Mouse (Mus musculus): ENCODE measurements at regions not wholly inside any gene's neighbourhood (a gene's known extent, or its start where the extent isn't known, plus 50 kb on each side); places are given as distances from the start of the nearest gene placed in this dataset.
A peak's percentile ranks its signal among the peaks of the same experiment; 100 is the strongest.

GRCm38 (mm10) chr12:50967168-50967810, 318.4 kb upstream of the Prkd1 start:
- Histone ChIP-seq H3K4me2 (ENCODE audit: low read depth, severe bottlenecking) (no peak overlapping the region), H3K4me1 (ENCODE audit: control insufficient read depth, insufficient read depth, low read length) (peaks cover 3% of the 10 kb centered on the region; the same call in 1 of the 2 replicates), H3K27me3 (ENCODE audit: control insufficient read depth, insufficient read depth, low read length) (no peaks in the 10 kb centered on the region), H3K36me3 (ENCODE audit: control insufficient read depth, insufficient read depth, low read length) (no peaks in the 10 kb centered on the region), H3K9ac (ENCODE audit: low read length) (no peak overlapping the region), H3K27ac (replicated peaks; ENCODE audit: low read depth, low read length) (no peak overlapping the region), H3K9me3 (ENCODE audit: control insufficient read depth, low read length) (no peaks in the 10 kb centered on the region), H3K4me3 (ENCODE audit: low read depth, low read length) (no peak overlapping the region)
- DNase-seq (ENCODE audit: low spot score) (peak; percentile 22), ATAC-seq (ENCODE audit: insufficient number of reproducible peaks, low FRiP score, low TSS enrichment, low read depth) (0 out of 2 replicates have a peak, but pooled peaks have one; percentile 13)
- WGBS = 52% methylated on average over 5 of the region's 5 CpGs

- no peak overlapping the region for H3K9ac ChIP-seq (ENCODE audit: low read length)
- no peaks in the 10 kb centered on the region for H3K9me3 ChIP-seq (ENCODE audit: control insufficient read depth, low read length)
- DNase-seq (ENCODE audit: low spot score) (no peak), ATAC-seq (ENCODE audit: insufficient number of reproducible peaks, low FRiP score, low TSS enrichment, low read depth) (no peak)
- no peak overlapping the region for H3K4me2 ChIP-seq (ENCODE audit: low read depth, severe bottlenecking)
- H3K4me1 ChIP-seq (ENCODE audit: control insufficient read depth, insufficient read depth, low read length) = no peaks in the 10 kb centered on the region
- no peak overlapping the region for H3K27ac ChIP-seq (replicated peaks; ENCODE audit: low read depth, low read length)
- no peak overlapping the region for H3K4me3 ChIP-seq (ENCODE audit: low read depth, low read length)
- WGBS = 96% methylated on average over 5 of the region's 5 CpGs
- H3K36me3 ChIP-seq (ENCODE audit: control insufficient read depth, insufficient read depth, low read length) = no peaks in the 10 kb centered on the region
- no peaks in the 10 kb centered on the region for H3K27me3 ChIP-seq (ENCODE audit: control insufficient read depth, insufficient read depth, low read length)
Observed at GRCm38 (mm10) chr12:50953971-50954370, 305.1 kb upstream of the Prkd1 start.

- H3K27me3 ChIP-seq (ENCODE audit: control insufficient read depth, insufficient read depth, low read length) = peaks cover 2% of the 10 kb centered on the region; the same call in 1 of the 2 replicates
- 75% methylated on average over 2 of the region's 2 CpGs for WGBS
- H3K36me3 ChIP-seq (ENCODE audit: control insufficient read depth, insufficient read depth, low read length) = no peaks in the 10 kb centered on the region
- H3K4me1 ChIP-seq (ENCODE audit: control insufficient read depth, insufficient read depth, low read length) = no peaks in the 10 kb centered on the region
- no peak for ATAC-seq (ENCODE audit: insufficient number of reproducible peaks, low FRiP score, low TSS enrichment, low read depth)
- no peak overlapping the region for H3K4me2 ChIP-seq (ENCODE audit: low read depth, severe bottlenecking)
- H3K9me3 ChIP-seq (ENCODE audit: control insufficient read depth, low read length) = no peaks in the 10 kb centered on the region
- H3K27ac ChIP-seq (replicated peaks; ENCODE audit: low read depth, low read length) = no peak overlapping the region
- no peak for DNase-seq (ENCODE audit: low spot score)
- H3K4me3 ChIP-seq (ENCODE audit: low read depth, low read length) = no peak overlapping the region
- no peak overlapping the region for H3K9ac ChIP-seq (ENCODE audit: low read length)
Observed at GRCm38 (mm10) chr12:50947035-50947434, 298.1 kb upstream of the Prkd1 start.

GRCm38 (mm10) chr12:50943741-50944521, 295.0 kb upstream of the Prkd1 start:
- peak; percentile 79; the same call in 1 of the 2 replicates for ATAC-seq (ENCODE audit: insufficient number of reproducible peaks, low FRiP score, low TSS enrichment, low read depth)

GRCm38 (mm10) chr12:50943340-50943739, 294.4 kb upstream of the Prkd1 start:
- ATAC-seq (ENCODE audit: insufficient number of reproducible peaks, low FRiP score, low TSS enrichment, low read depth) (no peak), DNase-seq (ENCODE audit: low spot score) (no peak)
- WGBS = 57% methylated on average over 3 of the region's 3 CpGs
- H3K4me2 ChIP-seq (ENCODE audit: low read depth, severe bottlenecking) = no peak overlapping the region
- H3K4me3 ChIP-seq (ENCODE audit: low read depth, low read length) = no peak overlapping the region
- H3K9me3 ChIP-seq (ENCODE audit: control insufficient read depth, low read length) = no peaks in the 10 kb centered on the region
- H3K9ac ChIP-seq (ENCODE audit: low read length) = no peak overlapping the region
- H3K27me3 ChIP-seq (ENCODE audit: control insufficient read depth, insufficient read depth, low read length) = peaks cover 2% of the 10 kb centered on the region; the same call in 1 of the 2 replicates
- no peak overlapping the region for H3K27ac ChIP-seq (replicated peaks; ENCODE audit: low read depth, low read length)
- no peaks in the 10 kb centered on the region for H3K36me3 ChIP-seq (ENCODE audit: control insufficient read depth, insufficient read depth, low read length)
- no peaks in the 10 kb centered on the region for H3K4me1 ChIP-seq (ENCODE audit: control insufficient read depth, insufficient read depth, low read length)

More at GRCm38 (mm10) chr12:50943741-50944521, 295.0 kb upstream of the Prkd1 start:
- Histone ChIP-seq H3K4me3 (ENCODE audit: low read depth, low read length) (no peak overlapping the region; the same call in 1 of the 2 replicates), H3K27ac (replicated peaks; ENCODE audit: low read depth, low read length) (no peak overlapping the region), H3K4me2 (ENCODE audit: low read depth, severe bottlenecking) (peak overlapping the region; percentile 53), H3K9me3 (ENCODE audit: control insufficient read depth, low read length) (no peaks in the 10 kb centered on the region), H3K36me3 (ENCODE audit: control insufficient read depth, insufficient read depth, low read length) (no peaks in the 10 kb centered on the region), H3K27me3 (ENCODE audit: control insufficient read depth, insufficient read depth, low read length) (peaks cover 2% of the 10 kb centered on the region; the same call in 1 of the 2 replicates), H3K9ac (ENCODE audit: low read length) (peak overlapping the region; percentile 57), H3K4me1 (ENCODE audit: control insufficient read depth, insufficient read depth, low read length) (no peaks in the 10 kb centered on the region)
- DNase-seq (ENCODE audit: low spot score) = peak; percentile 81
- WGBS = 28% methylated on average over 19 of the region's 19 CpGs

- Histone ChIP-seq H3K4me3 (ENCODE audit: low read depth, low read length) (no peak overlapping the region), H3K27ac (replicated peaks; ENCODE audit: low read depth, low read length) (no peak overlapping the region), H3K9me3 (ENCODE audit: control insufficient read depth, low read length) (no peaks in the 10 kb centered on the region), H3K27me3 (ENCODE audit: control insufficient read depth, insufficient read depth, low read length) (no peaks in the 10 kb centered on the region), H3K9ac (ENCODE audit: low read length) (no peak overlapping the region), H3K4me1 (ENCODE audit: control insufficient read depth, insufficient read depth, low read length) (no peaks in the 10 kb centered on the region), H3K36me3 (ENCODE audit: control insufficient read depth, insufficient read depth, low read length) (no peaks in the 10 kb centered on the region), H3K4me2 (ENCODE audit: low read depth, severe bottlenecking) (no peak overlapping the region)
- 89% methylated on average over 5 of the region's 5 CpGs for WGBS
- DNase-seq (ENCODE audit: low spot score) (no peak), ATAC-seq (ENCODE audit: insufficient number of reproducible peaks, low FRiP score, low TSS enrichment, low read depth) (no peak)
Observed at GRCm38 (mm10) chr12:50935516-50935915, 286.6 kb upstream of the Prkd1 start.

- no peak overlapping the region for H3K27ac ChIP-seq (replicated peaks; ENCODE audit: low read depth, low read length)
- DNase-seq (ENCODE audit: low spot score) = no peak
- 94% methylated on average over 3 of the region's 3 CpGs for WGBS
- no peaks in the 10 kb centered on the region for H3K36me3 ChIP-seq (ENCODE audit: control insufficient read depth, insufficient read depth, low read length)
- no peak overlapping the region for H3K9ac ChIP-seq (ENCODE audit: low read length)
- H3K4me3 ChIP-seq (ENCODE audit: low read depth, low read length) = no peak overlapping the region
- no peaks in the 10 kb centered on the region for H3K9me3 ChIP-seq (ENCODE audit: control insufficient read depth, low read length)
- no peak overlapping the region for H3K4me2 ChIP-seq (ENCODE audit: low read depth, severe bottlenecking)
- ATAC-seq (ENCODE audit: insufficient number of reproducible peaks, low FRiP score, low TSS enrichment, low read depth) = no peak
- H3K27me3 ChIP-seq (ENCODE audit: control insufficient read depth, insufficient read depth, low read length) = no peaks in the 10 kb centered on the region
- no peaks in the 10 kb centered on the region for H3K4me1 ChIP-seq (ENCODE audit: control insufficient read depth, insufficient read depth, low read length)
Observed at GRCm38 (mm10) chr12:50932496-50932895, 283.6 kb upstream of the Prkd1 start.

GRCm38 (mm10) chr12:50929641-50930040, 280.7 kb upstream of the Prkd1 start:
- DNase-seq (ENCODE audit: low spot score) = no peak
- WGBS = 82% methylated on average over 3 of the region's 3 CpGs
- Histone ChIP-seq H3K36me3 (ENCODE audit: control insufficient read depth, insufficient read depth, low read length) (no peaks in the 10 kb centered on the region), H3K4me1 (ENCODE audit: control insufficient read depth, insufficient read depth, low read length) (no peaks in the 10 kb centered on the region), H3K4me3 (ENCODE audit: low read depth, low read length) (no peak overlapping the region), H3K27ac (replicated peaks; ENCODE audit: low read depth, low read length) (no peak overlapping the region), H3K9me3 (ENCODE audit: control insufficient read depth, low read length) (no peaks in the 10 kb centered on the region), H3K27me3 (ENCODE audit: control insufficient read depth, insufficient read depth, low read length) (no peaks in the 10 kb centered on the region), H3K9ac (ENCODE audit: low read length) (no peak overlapping the region), H3K4me2 (ENCODE audit: low read depth, severe bottlenecking) (no peak overlapping the region)
- ATAC-seq (ENCODE audit: insufficient number of reproducible peaks, low FRiP score, low TSS enrichment, low read depth) = no peak

Data from limb, embryonic 11.5 days (tissue).